Mouse (Mus musculus): Measurements from ENCODE around the gene Anxa7.

DNA sequence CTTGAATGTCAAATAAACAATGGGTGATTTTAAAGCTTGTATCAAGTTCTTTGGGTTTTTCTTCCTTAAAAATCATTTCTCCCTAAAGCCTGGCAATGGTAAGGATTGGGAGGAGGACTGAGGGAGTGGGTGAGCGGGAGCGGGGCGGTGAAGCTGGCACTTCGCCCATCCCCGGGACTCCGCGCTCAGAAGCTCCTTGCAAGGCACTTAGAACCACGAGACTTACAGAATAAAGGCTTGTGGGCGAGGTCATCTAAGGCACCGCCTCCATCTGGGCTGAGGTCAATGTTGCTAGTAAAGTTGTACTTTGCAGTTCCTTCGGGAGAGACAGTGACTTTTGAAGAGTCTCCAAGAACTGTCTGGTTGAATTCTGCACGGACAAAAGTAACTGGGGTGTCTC is 32.7 kb downstream of the Anxa7 start:
- TF ChIP-seq CTCF (IDR thresholded peaks at IDR 0.05; ENCODE audit: insufficient read depth, low read depth, low read length): no peak
- TF ChIP-seq POLR2A (IDR thresholded peaks at IDR 0.05; ENCODE audit: insufficient read depth, low read depth, low read length): no peak
